17 mouse cellular contexts compared by ENCODE assay signal in genomic region chr16:29693025-29693682, GRCm38 (mm10).
DNase-seq lines count a peak whose midpoint lies in the region; ATAC-seq and TF ChIP-seq lines count a peak whose summit lies in the region.
"Had no signal": no experiment of that assay in that cellular context is flagged by ENCODE, and none has a peak within 500 bp of the region (broad histone marks: within the 10 kb centered on the region; RNA-seq: fewer than 3 reads in every experiment).

No protein-coding gene starts in this region.

- H3K27me3 ChIP-seq in hindbrain, embryonic 13.5 days: peaks cover 40% of the 10 kb centered on the region
- peaks cover 68% of the 10 kb centered on the region for H3K27me3 ChIP-seq in hindbrain, embryonic 10.5 days (ENCODE audit: insufficient read depth, poor library complexity, severe bottlenecking)
- no peaks in the 10 kb centered on the region for H3K27me3 ChIP-seq in forebrain, embryonic 16.5 days (replicated peaks; ENCODE audit: control insufficient read depth, insufficient read depth, low read length)
- peaks cover 60% of the 10 kb centered on the region for H3K27me3 ChIP-seq in midbrain, embryonic 13.5 days
- H3K27me3 ChIP-seq: liver, embryonic 15.5 days; Patski had no signal

- H3K9me3 ChIP-seq in hindbrain, embryonic 13.5 days: no peaks in the 10 kb centered on the region
- 0 out of 2 replicates have a peak, but pooled peaks cover 6% of the 10 kb centered on the region for H3K9me3 ChIP-seq in hindbrain, embryonic 10.5 days
- H3K9me3 ChIP-seq in forebrain, embryonic 16.5 days (ENCODE audit: control insufficient read depth, low read length): no peaks in the 10 kb centered on the region
- H3K9me3 ChIP-seq in midbrain, embryonic 13.5 days: no peaks in the 10 kb centered on the region
- H3K9me3 ChIP-seq: liver, embryonic 15.5 days; neural tube, embryonic 12.5 days had no signal

- WGBS in hindbrain, embryonic 13.5 days: 25% methylated on average over 5 of the region's 5 CpGs
- WGBS in hindbrain, embryonic 10.5 days: 39% methylated on average over 5 of the region's 5 CpGs
- 18% methylated on average over 5 of the region's 5 CpGs for WGBS in forebrain, embryonic 16.5 days
- 14% methylated on average over 5 of the region's 5 CpGs for WGBS in midbrain, embryonic 13.5 days

- intact Hi-C loops in gastrocnemius, adult 2 months (cut with DNase I): no loop called here

- no peak for DNase-seq in hindbrain, embryonic 10.5 days (ENCODE audit: low spot score)
- peak; percentile 48 for DNase-seq in brain, embryonic 14.5 days (ENCODE audit: low read depth)
- no peak for DNase-seq in testis, postnatal 10 days (ENCODE audit: low spot score)
- no peak for DNase-seq in gastrocnemius, adult 2 months
- DNase-seq in cerebellum, adult 18-20 months: no peak
- DNase-seq: cerebellum, postnatal 14 days; heart, adult 2 months; kidney, adult 18-20 months; kidney, postnatal 25 days; right cerebral cortex, postnatal 25 days had no signal

- H3K4me1 ChIP-seq in hindbrain, embryonic 13.5 days (replicated peaks): peaks cover 28% of the 10 kb centered on the region
- H3K4me1 ChIP-seq in hindbrain, embryonic 10.5 days (replicated peaks): peaks cover 17% of the 10 kb centered on the region
- H3K4me1 ChIP-seq in forebrain, embryonic 16.5 days (replicated peaks; ENCODE audit: control insufficient read depth, insufficient read depth, low read length): peaks cover 17% of the 10 kb centered on the region
- H3K4me1 ChIP-seq in midbrain, embryonic 13.5 days (replicated peaks): peaks cover 18% of the 10 kb centered on the region
- H3K4me1 ChIP-seq: liver, embryonic 15.5 days had no signal

- ATAC-seq in hindbrain, embryonic 13.5 days (ENCODE audit: low FRiP score): no peak
- ATAC-seq in forebrain, embryonic 16.5 days: peak; percentile 55; the same call in 1 of the 2 replicates
- peak; percentile 62; the same call in 1 of the 2 replicates for ATAC-seq in midbrain, embryonic 13.5 days
- ATAC-seq: activated CD4-positive, CD25-positive, alpha-beta regulatory T cell, adult 4 months; Patski had no signal

- H3K27ac ChIP-seq in hindbrain, embryonic 13.5 days: peak overlapping the region; percentile 62; the same call in 1 of the 2 replicates
- H3K27ac ChIP-seq in hindbrain, embryonic 10.5 days: no peak overlapping the region; the same call in 1 of the 2 replicates
- no peak overlapping the region for H3K27ac ChIP-seq in forebrain, embryonic 16.5 days (ENCODE audit: low read length)
- H3K27ac ChIP-seq in midbrain, embryonic 13.5 days: 0 out of 2 replicates have a peak overlapping the region, but pooled peaks have one; percentile 16
- no peak overlapping the region for H3K27ac ChIP-seq in gastrocnemius, adult 2 months
- H3K27ac ChIP-seq: heart, adult 2 months; liver, embryonic 15.5 days; neural tube, embryonic 12.5 days had no signal

- H3K36me3 ChIP-seq in hindbrain, embryonic 13.5 days: no peaks in the 10 kb centered on the region
- H3K36me3 ChIP-seq in hindbrain, embryonic 10.5 days: no peaks in the 10 kb centered on the region
- no peaks in the 10 kb centered on the region for H3K36me3 ChIP-seq in forebrain, embryonic 16.5 days (ENCODE audit: control insufficient read depth, insufficient read depth)
- no peaks in the 10 kb centered on the region for H3K36me3 ChIP-seq in midbrain, embryonic 13.5 days
- H3K36me3 ChIP-seq: liver, embryonic 15.5 days; neural tube, embryonic 12.5 days had no signal

- H3K4me2 ChIP-seq in hindbrain, embryonic 13.5 days: no peak overlapping the region
- no peak overlapping the region for H3K4me2 ChIP-seq in forebrain, embryonic 16.5 days (ENCODE audit: low read length)
- no peak overlapping the region for H3K4me2 ChIP-seq in midbrain, embryonic 13.5 days (replicated peaks)
- H3K4me2 ChIP-seq: liver, embryonic 15.5 days; neural tube, embryonic 12.5 days had no signal

- no peak overlapping the region for H3K9ac ChIP-seq in hindbrain, embryonic 13.5 days
- H3K9ac ChIP-seq in forebrain, embryonic 16.5 days (replicated peaks; ENCODE audit: low read depth, low read length): no peak overlapping the region
- H3K9ac ChIP-seq in midbrain, embryonic 13.5 days (replicated peaks): no peak overlapping the region
- H3K9ac ChIP-seq: liver, embryonic 15.5 days; neural tube, embryonic 12.5 days had no signal

- no peak for TF ChIP-seq POLR2A in brain, embryonic 14.5 days (IDR thresholded peaks at IDR 0.05; ENCODE audit: borderline replicate concordance, extremely low read depth, insufficient read depth, insufficient read length, poor library complexity, severe bottlenecking)

- TF ChIP-seq CTCF in brain, embryonic 14.5 days (IDR thresholded peaks at IDR 0.05; ENCODE audit: borderline replicate concordance, extremely low read depth, insufficient read depth, insufficient read length): no peak
- TF ChIP-seq CTCF in gastrocnemius, adult 2 months (IDR thresholded peaks at IDR 0.05): no peak

- H3K4me3 ChIP-seq in hindbrain, embryonic 13.5 days: no peak overlapping the region
- no peak overlapping the region for H3K4me3 ChIP-seq in hindbrain, embryonic 10.5 days
- no peak overlapping the region for H3K4me3 ChIP-seq in forebrain, embryonic 16.5 days (replicated peaks; ENCODE audit: low read length)
- H3K4me3 ChIP-seq in midbrain, embryonic 13.5 days (replicated peaks): no peak overlapping the region
- no peak overlapping the region for H3K4me3 ChIP-seq in gastrocnemius, adult 2 months
- H3K4me3 ChIP-seq: heart, adult 2 months; liver, embryonic 15.5 days; neural tube, embryonic 12.5 days had no signal

Comparison
In these comparisons a context has a peak if more than half of its experiments do, and no peak if none do; other contexts are left out.
1. H3K27ac ChIP-seq: peak in hindbrain, embryonic 13.5 days (single experiment) and midbrain, embryonic 13.5 days (single experiment); none in hindbrain, embryonic 10.5 days (single experiment), forebrain, embryonic 16.5 days (single experiment) and gastrocnemius, adult 2 months (single experiment).